Mouse (Mus musculus): ENCODE results near the gene Dnah7a. TPM values are rescaled to one million over a fixed set of nuclear protein-coding genes. Genes with fewer than 3 reads are reported as not detected.
"Not testable (repeated sequence)": the region's sequence is repeated elsewhere in the genome, so short reads cannot be mapped to it uniquely, and the experiment has no call there.

Gene Dnah7a
- total RNA-seq, 1 experiment: 0.98 TPM

DNA sequence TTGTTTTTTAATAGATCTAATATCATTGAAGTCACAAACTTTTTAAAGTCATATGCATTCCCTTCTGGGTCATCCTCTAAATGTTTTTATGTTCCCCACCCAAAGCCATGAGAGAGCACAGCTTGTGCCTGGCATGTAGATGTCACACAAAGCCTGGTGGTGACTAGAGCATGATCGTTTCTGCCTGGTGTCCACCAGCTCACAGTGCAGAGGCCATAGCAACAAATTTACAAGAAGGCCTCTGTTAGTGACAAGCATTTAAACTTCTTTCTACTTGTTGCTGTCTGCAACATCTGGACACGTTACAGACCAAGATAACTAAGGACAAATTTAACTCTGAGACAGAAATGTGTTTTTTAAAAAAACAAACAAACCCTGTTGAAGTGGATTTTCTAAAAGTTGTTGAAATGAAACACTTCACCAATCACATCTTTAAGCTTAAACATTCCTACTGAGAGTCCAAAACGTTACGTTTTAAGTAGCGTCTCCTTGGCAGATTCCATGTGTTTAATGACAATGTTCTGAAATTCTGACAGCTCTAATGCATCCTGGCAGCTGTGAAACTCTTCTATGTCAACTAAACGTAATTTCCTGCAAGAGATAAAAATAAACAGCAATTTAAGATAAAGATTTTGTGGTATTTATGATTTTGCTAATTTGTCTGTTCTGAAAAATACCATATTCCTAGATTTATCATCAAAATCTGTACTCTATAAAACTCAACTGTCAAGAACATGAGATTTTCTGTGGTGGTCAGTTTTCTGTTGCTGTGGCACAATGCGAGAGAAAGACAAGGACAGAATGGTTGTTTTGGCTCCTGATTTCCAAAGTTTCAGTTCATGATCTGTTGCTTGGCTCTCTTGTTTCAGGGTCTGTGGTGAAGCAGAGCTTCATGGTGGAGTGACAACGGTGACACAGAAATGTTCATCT is 66.5 kb downstream of the Dnah7a start:
- no peak for DNase-seq (ENCODE audit: low read depth, low spot score)
- in situ Hi-C loops (cut with MboI; ENCODE audit: low sequenced_read_pairs in 2 of 2, unreplicated experiment in 2 of 2): no loop called here
- no peaks in the 10 kb centered on the region for H3K4me1 ChIP-seq (ENCODE audit: control insufficient read depth in 2 of 2, insufficient read depth in 2 of 2, low read length in 2 of 2, poor library complexity in 1 of 2)
- no peaks in the 10 kb centered on the region for H3K9me3 ChIP-seq (ENCODE audit: control insufficient read depth, insufficient read depth, low read depth, low read length)
- no peak overlapping the region for H3K4me3 ChIP-seq (ENCODE audit: insufficient read depth in 1 of 2, low read depth in 1 of 2, low read length in 2 of 2, poor library complexity in 1 of 2, severe bottlenecking in 1 of 2)
- TF ChIP-seq ZC3H11A (IDR thresholded peaks at IDR 0.05; ENCODE audit: borderline replicate concordance, low read depth, low read length) (no peak), ZNF384 (IDR thresholded peaks at IDR 0.05; ENCODE audit: low read depth, low read length) (no peak), MAFK (IDR thresholded peaks at IDR 0.05; ENCODE audit: insufficient read depth, low read depth, low read length) (no peak), CHD2 (IDR thresholded peaks at IDR 0.05; ENCODE audit: low read depth, low read length) (no peak), HCFC1 (IDR thresholded peaks at IDR 0.05; ENCODE audit: borderline replicate concordance, insufficient read depth, low read length) (no peak)
- H3K27ac ChIP-seq (ENCODE audit: insufficient read depth, low read depth, low read length, poor library complexity, severe bottlenecking): no peak overlapping the region
- no peaks in the 10 kb centered on the region for H3K36me3 ChIP-seq (ENCODE audit: control insufficient read depth, insufficient read depth, low read length, poor library complexity, severe bottlenecking)
- H3K9ac ChIP-seq (ENCODE audit: insufficient read depth, low read depth, low read length, poor library complexity, severe bottlenecking): no peak overlapping the region

DNA sequence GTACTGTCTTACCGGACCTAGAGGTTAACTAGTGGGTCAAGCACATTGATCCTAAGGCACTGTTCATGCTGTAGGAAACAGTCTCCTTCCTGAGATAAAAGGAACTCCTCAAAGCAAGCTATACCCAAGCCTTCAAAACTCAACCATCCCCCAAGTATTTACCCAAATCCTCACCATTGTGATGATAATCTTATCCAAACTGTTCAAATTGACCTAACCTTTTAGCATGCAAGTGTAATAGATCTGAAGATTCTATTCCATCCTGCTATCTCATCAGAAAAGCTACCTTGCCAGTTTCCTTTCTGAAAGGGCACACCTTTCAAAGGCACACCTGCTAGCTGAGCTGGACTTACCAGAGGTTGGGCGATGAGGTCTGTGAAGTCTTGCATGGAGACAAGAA is 70.9 kb downstream of the Dnah7a start:
- H3K9ac ChIP-seq (ENCODE audit: insufficient read depth, low read depth, low read length, poor library complexity, severe bottlenecking); H3K9me3 ChIP-seq (ENCODE audit: control insufficient read depth, insufficient read depth, low read depth, low read length); in situ Hi-C loops (cut with MboI; ENCODE audit: low sequenced_read_pairs in 2 of 2, unreplicated experiment in 2 of 2): not testable (repeated sequence)

DNA sequence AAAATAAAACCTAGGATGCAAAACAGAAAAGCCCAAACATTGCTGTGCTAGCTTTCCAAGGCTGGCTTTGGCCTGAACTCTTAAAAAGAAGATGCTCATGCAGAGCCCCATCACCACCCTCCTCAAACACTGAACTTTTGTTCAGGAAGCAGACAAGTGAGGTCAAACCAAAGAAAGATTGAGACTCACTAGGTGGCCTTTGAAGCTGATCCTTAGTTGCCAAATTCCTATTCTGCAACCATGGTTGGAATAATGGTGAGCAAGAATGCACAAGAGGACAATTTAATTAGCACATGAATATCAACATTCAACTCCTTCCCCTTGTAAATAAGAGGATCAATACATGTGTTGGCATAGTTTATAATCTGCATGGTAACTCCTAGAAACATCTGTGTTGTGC is 74.5 kb downstream of the Dnah7a start:
- in situ Hi-C loops (cut with MboI; ENCODE audit: low sequenced_read_pairs in 2 of 2, unreplicated experiment in 2 of 2); H3K27ac ChIP-seq (ENCODE audit: insufficient read depth, low read depth, low read length, poor library complexity, severe bottlenecking); H3K36me3 ChIP-seq (ENCODE audit: control insufficient read depth, insufficient read depth, low read length, poor library complexity, severe bottlenecking); H3K4me3 ChIP-seq (ENCODE audit: insufficient read depth in 1 of 2, low read depth in 1 of 2, low read length in 2 of 2, poor library complexity in 1 of 2, severe bottlenecking in 1 of 2); H3K9ac ChIP-seq (ENCODE audit: insufficient read depth, low read depth, low read length, poor library complexity, severe bottlenecking); DNase-seq (ENCODE audit: low read depth, low spot score); H3K4me1 ChIP-seq (ENCODE audit: control insufficient read depth in 2 of 2, insufficient read depth in 2 of 2, low read length in 2 of 2, poor library complexity in 1 of 2); H3K9me3 ChIP-seq (ENCODE audit: control insufficient read depth, insufficient read depth, low read depth, low read length): not testable (repeated sequence)

More for the DNA sequence above, 70.9 kb downstream of the Dnah7a start:
- not testable (repeated sequence) for H3K36me3 ChIP-seq (ENCODE audit: control insufficient read depth, insufficient read depth, low read length, poor library complexity, severe bottlenecking); DNase-seq (ENCODE audit: low read depth, low spot score); H3K4me3 ChIP-seq (ENCODE audit: insufficient read depth in 1 of 2, low read depth in 1 of 2, low read length in 2 of 2, poor library complexity in 1 of 2, severe bottlenecking in 1 of 2); H3K4me1 ChIP-seq (ENCODE audit: control insufficient read depth in 2 of 2, insufficient read depth in 2 of 2, low read length in 2 of 2, poor library complexity in 1 of 2); H3K27ac ChIP-seq (ENCODE audit: insufficient read depth, low read depth, low read length, poor library complexity, severe bottlenecking)

DNA sequence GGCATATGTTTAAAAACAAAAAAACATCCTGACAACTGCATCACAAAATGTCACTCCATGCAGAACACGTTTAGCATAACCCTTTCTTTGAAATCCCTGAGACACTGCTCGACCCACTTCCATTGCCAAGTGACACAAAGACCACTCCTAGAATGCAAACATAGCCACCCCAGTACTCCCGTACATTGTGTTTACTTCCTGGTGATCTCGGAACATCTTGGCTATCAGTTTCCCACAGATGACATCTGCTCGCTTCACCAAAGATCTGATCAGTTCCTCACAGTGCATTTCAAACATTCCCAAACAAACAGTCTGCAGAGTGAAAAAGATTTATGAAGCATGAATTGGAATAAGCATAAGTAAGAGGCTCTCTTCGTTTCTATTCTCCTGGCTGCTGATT is 76.6 kb downstream of the Dnah7a start:
- in situ Hi-C loops (cut with MboI; ENCODE audit: low sequenced_read_pairs in 2 of 2, unreplicated experiment in 2 of 2): no loop called here
- Histone ChIP-seq H3K27ac (ENCODE audit: insufficient read depth, low read depth, low read length, poor library complexity, severe bottlenecking) (no peak overlapping the region), H3K36me3 (ENCODE audit: control insufficient read depth, insufficient read depth, low read length, poor library complexity, severe bottlenecking) (no peaks in the 10 kb centered on the region), H3K9ac (ENCODE audit: insufficient read depth, low read depth, low read length, poor library complexity, severe bottlenecking) (no peak overlapping the region), H3K4me3 (ENCODE audit: insufficient read depth in 1 of 2, low read depth in 1 of 2, low read length in 2 of 2, poor library complexity in 1 of 2, severe bottlenecking in 1 of 2) (no peak overlapping the region), H3K9me3 (ENCODE audit: control insufficient read depth, insufficient read depth, low read depth, low read length) (no peaks in the 10 kb centered on the region), H3K4me1 (ENCODE audit: control insufficient read depth in 2 of 2, insufficient read depth in 2 of 2, low read length in 2 of 2, poor library complexity in 1 of 2) (no peaks in the 10 kb centered on the region; a peak in 1 of 4 replicates)
- no peak for DNase-seq (ENCODE audit: low read depth, low spot score)
- TF ChIP-seq HCFC1 (IDR thresholded peaks at IDR 0.05; ENCODE audit: borderline replicate concordance, insufficient read depth, low read length) (no peak), CHD2 (IDR thresholded peaks at IDR 0.05; ENCODE audit: low read depth, low read length) (no peak), MAFK (IDR thresholded peaks at IDR 0.05; ENCODE audit: insufficient read depth, low read depth, low read length) (no peak), ZNF384 (IDR thresholded peaks at IDR 0.05; ENCODE audit: low read depth, low read length) (no peak), ZC3H11A (IDR thresholded peaks at IDR 0.05; ENCODE audit: borderline replicate concordance, low read depth, low read length) (no peak)

DNA sequence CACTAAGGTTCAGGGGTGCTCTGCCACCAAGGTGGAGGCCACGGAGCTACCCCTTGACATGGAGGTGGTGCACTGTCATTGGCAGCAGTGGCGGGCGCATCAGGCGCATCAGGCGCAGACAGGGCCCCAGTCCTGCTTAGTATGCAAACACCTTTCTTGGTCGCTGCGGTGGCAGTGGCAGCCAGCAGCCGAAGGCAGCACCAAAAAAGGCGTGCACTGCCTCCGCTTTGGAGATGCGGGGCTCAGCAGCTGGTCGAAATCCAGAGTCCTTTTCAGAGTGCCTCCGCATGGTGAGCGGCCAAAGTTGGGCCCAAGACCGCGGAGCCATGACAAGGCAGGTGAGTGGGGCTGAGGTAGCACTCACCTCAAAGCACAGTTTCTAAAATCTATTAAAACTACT is 93.1 kb downstream of the Dnah7a start:
- Histone ChIP-seq H3K36me3 (ENCODE audit: control insufficient read depth, insufficient read depth, low read length, poor library complexity, severe bottlenecking) (no peaks in the 10 kb centered on the region), H3K9ac (ENCODE audit: insufficient read depth, low read depth, low read length, poor library complexity, severe bottlenecking) (0 out of 2 replicates have a peak overlapping the region, but pooled peaks have one; percentile 35), H3K9me3 (ENCODE audit: control insufficient read depth, insufficient read depth, low read depth, low read length) (no peaks in the 10 kb centered on the region; the same call in 1 of the 2 replicates), H3K27ac (ENCODE audit: insufficient read depth, low read depth, low read length, poor library complexity, severe bottlenecking) (0 out of 2 replicates have a peak overlapping the region, but pooled peaks have one; percentile 67), H3K4me1 (ENCODE audit: control insufficient read depth in 2 of 2, insufficient read depth in 2 of 2, low read length in 2 of 2, poor library complexity in 1 of 2) (no peaks in the 10 kb centered on the region), H3K4me3 (ENCODE audit: insufficient read depth in 1 of 2, low read depth in 1 of 2, low read length in 2 of 2, poor library complexity in 1 of 2, severe bottlenecking in 1 of 2) (peak overlapping the region; percentile 61 to 68)
- DNase-seq (ENCODE audit: low read depth, low spot score): no peak
- TF ChIP-seq MAFK (IDR thresholded peaks at IDR 0.05; ENCODE audit: insufficient read depth, low read depth, low read length) (no peak), ZNF384 (IDR thresholded peaks at IDR 0.05; ENCODE audit: low read depth, low read length) (no peak), HCFC1 (IDR thresholded peaks at IDR 0.05; ENCODE audit: borderline replicate concordance, insufficient read depth, low read length) (no peak), ZC3H11A (IDR thresholded peaks at IDR 0.05; ENCODE audit: borderline replicate concordance, low read depth, low read length) (no peak), CHD2 (IDR thresholded peaks at IDR 0.05; ENCODE audit: low read depth, low read length) (no peak)
- in situ Hi-C loops (cut with MboI; ENCODE audit: low sequenced_read_pairs in 2 of 2, unreplicated experiment in 2 of 2): no loop called here
